Mouse (Mus musculus): ENCODE measurements at regions not wholly inside any gene's neighbourhood (a gene's known extent, or its start where the extent isn't known, plus 50 kb on each side); places are given as distances from the start of the nearest gene placed in this dataset.

- no peak for ATAC-seq (ENCODE audit: low FRiP score)
- DNase-seq (ENCODE audit: low spot score), result no peak
- no peaks in the 10 kb centered on the region for H3K9me3 ChIP-seq (ENCODE audit: low read length)
- no peak overlapping the region for H3K27ac ChIP-seq (ENCODE audit: low read depth, low read length)
- H3K4me2 ChIP-seq (ENCODE audit: low read depth, low read length, poor library complexity, severe bottlenecking), result no peak overlapping the region
- H3K36me3 ChIP-seq (ENCODE audit: insufficient read depth, low read length), result no peaks in the 10 kb centered on the region
- TF ChIP-seq CTCF (IDR thresholded peaks at IDR 0.05), result no peak
- 20% methylated on average over 1 of the region's 1 CpGs for WGBS
- no peak overlapping the region for H3K9ac ChIP-seq (replicated peaks; ENCODE audit: low read length, poor library complexity, severe bottlenecking)
- H3K27me3 ChIP-seq (ENCODE audit: insufficient read depth, low read length), result no peaks in the 10 kb centered on the region
- no peaks in the 10 kb centered on the region for H3K4me1 ChIP-seq (ENCODE audit: insufficient read depth, low read length)
- H3K4me3 ChIP-seq (ENCODE audit: low read depth, low read length), result no peak overlapping the region
These were observed 526.4 kb upstream of the Cited2 start for GRCm38 (mm10) chr10:17196636-17197035.

DNA sequence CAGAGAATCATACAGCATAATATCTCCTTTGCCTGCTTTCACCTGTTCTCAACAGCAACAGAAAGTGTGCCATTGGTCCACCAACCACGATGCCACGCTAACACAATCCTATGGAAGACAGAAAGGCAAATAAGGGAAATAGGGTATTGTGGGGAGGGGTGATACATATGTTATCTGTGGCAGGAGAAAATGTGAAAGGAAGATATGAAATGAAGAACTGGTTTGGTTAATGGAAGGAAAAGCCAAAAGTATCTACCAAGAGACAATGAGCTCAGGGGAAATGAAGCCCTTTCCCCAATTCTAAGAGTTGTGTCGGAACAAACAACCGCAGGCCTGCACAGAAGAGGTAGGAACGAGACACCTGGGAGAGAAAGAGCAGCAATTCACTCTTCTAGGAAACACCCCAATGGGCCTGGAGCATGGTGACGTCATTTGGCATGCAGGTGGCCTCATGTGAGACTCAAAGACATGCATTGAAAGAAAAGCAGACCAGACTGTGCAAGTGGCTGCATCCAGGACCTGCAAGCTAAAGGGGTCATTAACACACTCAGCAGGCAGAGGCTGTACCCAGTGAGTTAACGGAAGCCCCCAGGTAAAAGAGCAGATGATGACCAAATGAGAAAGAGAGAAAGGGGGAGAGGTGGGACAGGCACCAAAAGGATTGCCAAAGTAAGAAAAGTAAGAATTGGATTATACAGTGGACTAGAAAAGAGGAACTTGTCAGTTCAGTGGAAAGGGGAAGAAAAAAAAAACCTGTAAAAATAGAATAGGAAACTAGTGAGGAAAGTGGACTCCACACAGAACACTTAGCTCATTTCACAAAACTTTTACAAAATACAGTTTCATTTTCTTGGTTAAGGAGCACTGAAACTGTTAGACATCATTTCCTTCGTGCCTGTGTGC is 522.2 kb upstream of the Cited2 start:
- TF ChIP-seq CTCF (IDR thresholded peaks at IDR 0.05), result no peak
- 84% methylated on average over 8 of the region's 8 CpGs for WGBS
- DNase-seq (ENCODE audit: low spot score) (peak; percentile 40), ATAC-seq (ENCODE audit: low FRiP score) (no peak)
- Histone ChIP-seq H3K9ac (replicated peaks; ENCODE audit: low read length, poor library complexity, severe bottlenecking) (no peak overlapping the region), H3K36me3 (ENCODE audit: insufficient read depth, low read length) (no peaks in the 10 kb centered on the region), H3K9me3 (ENCODE audit: low read length) (no peaks in the 10 kb centered on the region), H3K4me3 (ENCODE audit: low read depth, low read length) (no peak overlapping the region), H3K4me1 (ENCODE audit: insufficient read depth, low read length) (no peaks in the 10 kb centered on the region), H3K27me3 (ENCODE audit: insufficient read depth, low read length) (no peaks in the 10 kb centered on the region), H3K27ac (ENCODE audit: low read depth, low read length) (no peak overlapping the region), H3K4me2 (ENCODE audit: low read depth, low read length, poor library complexity, severe bottlenecking) (no peak overlapping the region)

DNA sequence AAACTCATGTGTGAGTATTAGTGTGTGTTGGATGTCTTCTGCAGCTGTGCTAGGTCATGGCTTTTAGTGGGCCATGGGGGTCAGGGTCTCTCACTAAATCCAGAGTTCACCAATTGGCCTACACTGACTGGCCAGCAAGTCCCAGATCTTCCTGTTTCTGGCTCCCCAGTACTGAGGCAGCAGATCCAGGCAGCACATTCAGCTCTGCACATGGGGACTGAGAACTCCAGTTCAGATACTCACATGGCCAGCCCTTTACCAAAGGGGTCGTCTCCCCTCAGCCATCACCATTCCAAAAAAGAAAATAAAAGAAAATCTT is 521.6 kb upstream of the Cited2 start:
- no peak overlapping the region for H3K9ac ChIP-seq (replicated peaks; ENCODE audit: low read length, poor library complexity, severe bottlenecking)
- DNase-seq (ENCODE audit: low spot score) (no peak), ATAC-seq (ENCODE audit: low FRiP score) (no peak)
- H3K4me3 ChIP-seq (ENCODE audit: low read depth, low read length), result no peak overlapping the region
- H3K27me3 ChIP-seq (ENCODE audit: insufficient read depth, low read length), result no peaks in the 10 kb centered on the region
- H3K4me1 ChIP-seq (ENCODE audit: insufficient read depth, low read length), result no peaks in the 10 kb centered on the region
- 97% methylated on average over 1 of the region's 1 CpGs for WGBS
- no peaks in the 10 kb centered on the region for H3K9me3 ChIP-seq (ENCODE audit: low read length)
- no peaks in the 10 kb centered on the region for H3K36me3 ChIP-seq (ENCODE audit: insufficient read depth, low read length)
- TF ChIP-seq CTCF (IDR thresholded peaks at IDR 0.05), result no peak
- H3K27ac ChIP-seq (ENCODE audit: low read depth, low read length), result no peak overlapping the region
- H3K4me2 ChIP-seq (ENCODE audit: low read depth, low read length, poor library complexity, severe bottlenecking), result no peak overlapping the region

- H3K9ac ChIP-seq (replicated peaks; ENCODE audit: low read length, poor library complexity, severe bottlenecking), result no peak overlapping the region
- no peak overlapping the region for H3K4me2 ChIP-seq (ENCODE audit: low read depth, low read length, poor library complexity, severe bottlenecking)
- peak; percentile 23; the same call in 1 of the 2 replicates for ATAC-seq (ENCODE audit: low FRiP score)
These were observed 520.2 kb upstream of the Cited2 start for GRCm38 (mm10) chr10:17202556-17203415.

DNA sequence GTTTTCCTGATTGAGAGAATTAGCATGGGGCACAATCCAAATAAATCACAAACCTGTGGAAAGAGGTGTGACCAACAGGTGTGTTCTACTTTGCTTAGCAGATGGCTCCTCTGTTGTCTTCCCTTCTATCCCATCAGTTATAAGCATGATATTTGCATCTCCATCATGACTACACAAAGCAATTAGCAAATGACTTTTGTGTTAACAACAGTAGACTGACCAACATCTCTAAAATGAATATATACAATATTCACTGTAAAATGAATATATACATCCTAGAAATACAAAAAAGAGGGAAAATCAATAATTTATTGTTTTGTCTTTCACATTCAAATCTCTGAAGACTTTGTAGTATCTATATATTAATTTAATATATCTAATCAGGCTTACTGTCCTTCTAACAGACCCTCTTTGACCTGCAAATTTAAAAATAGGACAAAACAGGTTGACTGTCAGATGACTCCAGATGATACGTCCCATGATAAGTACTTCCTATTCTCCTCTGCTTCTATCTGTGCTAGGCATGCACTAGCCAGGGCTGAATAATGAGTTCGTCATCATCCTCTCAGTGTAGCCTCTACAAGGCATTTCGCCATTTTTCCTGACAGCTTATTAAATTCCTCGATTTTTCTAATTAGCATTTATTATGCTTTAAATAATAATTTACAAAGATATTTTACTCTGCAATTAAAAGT is 519.5 kb upstream of the Cited2 start:
- Histone ChIP-seq H3K9me3 (ENCODE audit: low read length) (no peaks in the 10 kb centered on the region), H3K27ac (ENCODE audit: low read depth, low read length) (no peak overlapping the region), H3K4me2 (ENCODE audit: low read depth, low read length, poor library complexity, severe bottlenecking) (no peak overlapping the region), H3K36me3 (ENCODE audit: insufficient read depth, low read length) (no peaks in the 10 kb centered on the region), H3K4me3 (ENCODE audit: low read depth, low read length) (no peak overlapping the region), H3K4me1 (ENCODE audit: insufficient read depth, low read length) (no peaks in the 10 kb centered on the region), H3K27me3 (ENCODE audit: insufficient read depth, low read length) (no peaks in the 10 kb centered on the region), H3K9ac (replicated peaks; ENCODE audit: low read length, poor library complexity, severe bottlenecking) (no peak overlapping the region)
- no peak for TF ChIP-seq CTCF (IDR thresholded peaks at IDR 0.05)
- ATAC-seq (ENCODE audit: low FRiP score) (no peak), DNase-seq (ENCODE audit: low spot score) (no peak)
- WGBS, result 71% methylated on average over 4 of the region's 4 CpGs

More at GRCm38 (mm10) chr10:17202556-17203415, 520.2 kb upstream of the Cited2 start:
- Histone ChIP-seq H3K9me3 (ENCODE audit: low read length) (no peaks in the 10 kb centered on the region), H3K4me1 (ENCODE audit: insufficient read depth, low read length) (no peaks in the 10 kb centered on the region), H3K27me3 (ENCODE audit: insufficient read depth, low read length) (no peaks in the 10 kb centered on the region), H3K4me3 (ENCODE audit: low read depth, low read length) (no peak overlapping the region), H3K27ac (ENCODE audit: low read depth, low read length) (no peak overlapping the region), H3K36me3 (ENCODE audit: insufficient read depth, low read length) (no peaks in the 10 kb centered on the region)
- DNase-seq (ENCODE audit: low spot score), result peak; percentile 75
- 8% methylated on average over 4 of the region's 4 CpGs for WGBS
- no peak for TF ChIP-seq CTCF (IDR thresholded peaks at IDR 0.05)

All from midbrain, postnatal 0 days (tissue).